Mouse (Mus musculus): Measurements from ENCODE around the gene Slc1a3. TPM values are rescaled to one million over a fixed set of nuclear protein-coding genes. Genes with fewer than 3 reads are reported as not detected.

Slc1a3 gene
- polyA plus RNA-seq, 1 experiment from 2014 or later, result 8.5 TPM

DNA sequence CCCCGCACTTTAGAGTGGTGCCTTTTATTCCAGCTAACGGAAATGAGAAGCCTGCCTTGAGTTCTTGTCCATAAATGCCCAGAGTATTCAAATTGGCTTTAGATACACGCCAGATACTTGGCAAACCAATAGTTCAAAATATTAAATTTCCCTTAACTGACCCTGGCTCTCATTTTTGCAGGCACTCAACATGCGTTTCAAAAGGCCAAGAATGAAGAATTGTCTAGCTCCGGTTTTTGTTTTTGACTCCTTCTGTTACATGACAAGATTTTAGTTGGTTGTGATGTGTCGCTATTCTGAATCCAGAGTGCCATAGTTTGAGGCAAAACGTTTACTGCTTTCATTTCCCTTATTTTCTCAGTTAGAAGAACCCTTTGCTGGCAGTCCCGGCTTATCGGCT lies 28.1 kb downstream of the Slc1a3 start:
- Histone ChIP-seq H3K9ac (ENCODE audit: low read depth, low read length) (no peak overlapping the region), H3K9me3 (replicated peaks; ENCODE audit: low read length) (no peaks in the 10 kb centered on the region), H3K27ac (no peak overlapping the region), H3K4me1 (replicated peaks; ENCODE audit: insufficient read depth, low read length) (no peaks in the 10 kb centered on the region), H3K4me3 (replicated peaks; ENCODE audit: low read depth, low read length) (no peak overlapping the region), H3K4me2 (ENCODE audit: low read length) (no peak overlapping the region), H3K36me3 (ENCODE audit: insufficient read depth, low read length) (no peaks in the 10 kb centered on the region), H3K27me3 (ENCODE audit: insufficient read depth, low read length) (no peaks in the 10 kb centered on the region)
- TF ChIP-seq CTCF (IDR thresholded peaks at IDR 0.05; ENCODE audit: low read depth), result no peak
- DNase-seq (ENCODE audit: low spot score), result no peak
- WGBS, result 92% methylated on average over 9 of the region's 9 CpGs
- ATAC-seq (replicated peaks; ENCODE audit: low FRiP score, low read depth), result no peak

DNA sequence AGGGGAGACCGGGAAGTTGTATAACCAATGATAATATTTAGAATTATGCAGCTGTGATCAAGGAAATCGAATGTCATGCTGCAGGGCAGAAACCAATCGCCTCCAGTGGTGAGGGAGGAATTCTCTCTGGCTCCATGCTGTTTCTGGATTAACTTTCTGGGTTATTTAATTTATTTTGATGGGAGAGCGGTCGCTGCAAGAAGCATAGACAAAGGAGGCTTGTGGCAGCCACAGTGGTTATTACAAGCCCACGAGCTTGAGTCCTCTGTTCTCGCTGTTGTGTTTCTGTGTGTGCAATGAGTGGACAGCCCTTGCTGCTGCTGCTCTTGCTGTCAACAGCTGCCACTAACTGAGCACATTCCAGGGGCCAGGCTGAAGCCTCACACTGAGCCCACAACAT lies 28.6 kb downstream of the Slc1a3 start:
- no peak for TF ChIP-seq CTCF (IDR thresholded peaks at IDR 0.05; ENCODE audit: low read depth)
- no peaks in the 10 kb centered on the region for H3K36me3 ChIP-seq (ENCODE audit: insufficient read depth, low read length)
- H3K9me3 ChIP-seq (replicated peaks; ENCODE audit: low read length), result no peaks in the 10 kb centered on the region
- no peak overlapping the region for H3K4me2 ChIP-seq (ENCODE audit: low read length)
- H3K9ac ChIP-seq (ENCODE audit: low read depth, low read length), result no peak overlapping the region
- no peak overlapping the region for H3K27ac ChIP-seq
- no peak for DNase-seq (ENCODE audit: low spot score)
- H3K27me3 ChIP-seq (ENCODE audit: insufficient read depth, low read length), result no peaks in the 10 kb centered on the region
- H3K4me3 ChIP-seq (replicated peaks; ENCODE audit: low read depth, low read length), result no peak overlapping the region
- no peak for ATAC-seq (replicated peaks; ENCODE audit: low FRiP score, low read depth)
- H3K4me1 ChIP-seq (replicated peaks; ENCODE audit: insufficient read depth, low read length), result no peaks in the 10 kb centered on the region
- 90% methylated on average over 7 of the region's 7 CpGs for WGBS

DNA sequence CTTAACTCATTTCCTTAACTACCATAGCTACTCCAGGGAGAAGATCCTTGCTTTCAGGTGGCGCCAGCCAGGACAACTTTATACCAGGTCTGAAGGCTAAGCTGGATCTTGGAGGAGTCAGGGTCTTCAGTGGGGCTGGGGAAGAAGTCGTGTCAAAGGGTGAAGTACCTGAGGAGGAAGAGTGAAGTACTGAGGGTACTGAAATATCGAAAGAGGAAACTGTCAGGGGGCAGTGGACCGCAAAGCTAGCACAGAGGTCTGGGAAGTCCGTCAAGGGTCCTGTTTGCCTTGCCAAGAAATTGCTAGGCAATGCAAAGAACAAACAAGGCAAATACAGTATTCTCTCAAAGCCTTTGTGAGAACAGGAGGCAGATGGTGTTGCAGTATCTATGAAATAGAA lies 29.6 kb downstream of the Slc1a3 start:
- no peak for ATAC-seq (replicated peaks; ENCODE audit: low FRiP score, low read depth)
- no peak overlapping the region for H3K27ac ChIP-seq
- WGBS, result 73% methylated on average over 5 of the region's 5 CpGs
- no peak overlapping the region for H3K4me3 ChIP-seq (replicated peaks; ENCODE audit: low read depth, low read length)
- no peak overlapping the region for H3K9ac ChIP-seq (ENCODE audit: low read depth, low read length)
- H3K36me3 ChIP-seq (ENCODE audit: insufficient read depth, low read length), result no peaks in the 10 kb centered on the region
- H3K27me3 ChIP-seq (ENCODE audit: insufficient read depth, low read length), result no peaks in the 10 kb centered on the region
- DNase-seq (ENCODE audit: low spot score), result no peak
- H3K9me3 ChIP-seq (replicated peaks; ENCODE audit: low read length), result no peaks in the 10 kb centered on the region
- H3K4me2 ChIP-seq (ENCODE audit: low read length), result no peak overlapping the region
- no peak for TF ChIP-seq CTCF (IDR thresholded peaks at IDR 0.05; ENCODE audit: low read depth)
- H3K4me1 ChIP-seq (replicated peaks; ENCODE audit: insufficient read depth, low read length), result no peaks in the 10 kb centered on the region

DNA sequence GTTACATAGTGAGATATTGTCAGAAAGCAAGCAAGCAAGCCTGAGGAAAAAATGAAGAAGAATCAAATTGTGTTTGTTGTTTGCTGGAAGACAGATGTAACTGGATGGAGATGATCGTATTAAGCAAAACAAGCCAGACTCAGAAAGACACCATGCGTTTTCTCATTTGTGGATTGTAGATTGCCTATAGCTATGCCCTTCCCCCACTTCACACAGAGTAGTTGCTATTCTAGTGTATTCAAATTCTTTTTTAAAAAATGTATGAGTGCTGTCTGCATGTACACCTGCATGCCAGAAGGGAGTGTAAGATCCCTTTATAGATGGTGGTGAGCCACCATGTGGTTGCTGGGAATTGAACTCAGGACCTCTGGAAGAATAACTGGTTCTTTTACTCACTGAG lies 33.6 kb downstream of the Slc1a3 start:
- no peaks in the 10 kb centered on the region for H3K36me3 ChIP-seq (ENCODE audit: insufficient read depth, low read length)
- DNase-seq (ENCODE audit: low spot score) (no peak), ATAC-seq (replicated peaks; ENCODE audit: low FRiP score, low read depth) (no peak)
- no peak overlapping the region for H3K4me3 ChIP-seq (replicated peaks; ENCODE audit: low read depth, low read length)
- no peaks in the 10 kb centered on the region for H3K4me1 ChIP-seq (replicated peaks; ENCODE audit: insufficient read depth, low read length)
- no peaks in the 10 kb centered on the region for H3K27me3 ChIP-seq (ENCODE audit: insufficient read depth, low read length)
- TF ChIP-seq CTCF (IDR thresholded peaks at IDR 0.05; ENCODE audit: low read depth), result no peak
- H3K9ac ChIP-seq (ENCODE audit: low read depth, low read length), result no peak overlapping the region
- 91% methylated on average over 2 of the region's 2 CpGs for WGBS
- no peak overlapping the region for H3K27ac ChIP-seq
- no peak overlapping the region for H3K4me2 ChIP-seq (ENCODE audit: low read length)
- no peaks in the 10 kb centered on the region for H3K9me3 ChIP-seq (replicated peaks; ENCODE audit: low read length)

DNA sequence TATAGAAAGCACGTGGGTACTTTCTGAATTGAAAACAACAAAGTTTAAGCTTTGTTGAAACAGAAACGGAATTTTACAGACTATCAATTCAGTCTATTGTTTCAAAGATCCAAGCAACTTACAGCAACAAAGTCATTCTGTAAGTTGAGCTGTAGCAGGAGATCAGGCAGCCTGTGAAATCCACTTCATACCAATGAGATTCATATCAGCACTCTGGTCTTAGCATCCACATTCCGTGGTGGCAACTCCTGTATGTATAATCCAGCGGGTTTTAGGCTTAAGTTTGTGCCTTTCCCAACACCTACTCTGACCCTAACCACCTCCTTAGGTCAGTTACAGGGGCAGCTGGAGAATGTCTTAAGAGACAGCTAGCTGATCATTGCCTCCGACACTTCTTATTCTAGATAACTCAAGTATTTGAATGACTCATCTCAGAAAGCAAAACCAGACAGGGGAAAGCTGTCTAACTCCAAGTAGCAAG lies 34.3 kb downstream of the Slc1a3 start:
- H3K36me3 ChIP-seq (ENCODE audit: insufficient read depth, low read length), result no peaks in the 10 kb centered on the region
- no peak overlapping the region for H3K4me2 ChIP-seq (ENCODE audit: low read length)
- ATAC-seq (replicated peaks; ENCODE audit: low FRiP score, low read depth), result no peak
- TF ChIP-seq CTCF (IDR thresholded peaks at IDR 0.05; ENCODE audit: low read depth), result no peak
- H3K4me1 ChIP-seq (replicated peaks; ENCODE audit: insufficient read depth, low read length), result no peaks in the 10 kb centered on the region
- no peak overlapping the region for H3K27ac ChIP-seq
- no peak for DNase-seq (ENCODE audit: low spot score)
- no peaks in the 10 kb centered on the region for H3K27me3 ChIP-seq (ENCODE audit: insufficient read depth, low read length)
- H3K4me3 ChIP-seq (replicated peaks; ENCODE audit: low read depth, low read length), result no peak overlapping the region
- H3K9me3 ChIP-seq (replicated peaks; ENCODE audit: low read length), result no peaks in the 10 kb centered on the region
- 49% methylated on average over 5 of the region's 5 CpGs for WGBS
- H3K9ac ChIP-seq (ENCODE audit: low read depth, low read length), result no peak overlapping the region

DNA sequence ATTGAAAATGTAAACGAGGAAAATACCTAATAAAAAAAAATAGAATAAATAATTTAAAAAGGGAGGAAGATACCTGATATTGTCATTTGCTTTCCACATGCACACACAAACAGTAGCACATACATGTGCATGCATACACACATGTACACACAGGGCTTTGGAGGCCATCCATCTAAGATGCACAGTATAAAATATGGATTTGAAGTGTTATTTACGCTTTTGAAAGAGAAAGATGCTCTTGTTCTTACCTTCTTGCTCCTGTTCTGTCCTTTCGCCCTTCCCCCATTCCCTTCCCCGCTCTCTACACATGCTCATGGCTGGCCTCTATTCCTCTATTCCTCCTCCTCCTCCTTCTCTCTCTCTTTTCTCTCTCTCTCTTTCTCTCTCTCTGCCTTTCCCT lies 34.9 kb downstream of the Slc1a3 start:
- Histone ChIP-seq H3K36me3 (ENCODE audit: insufficient read depth, low read length) (no peaks in the 10 kb centered on the region), H3K27ac (no peak overlapping the region), H3K27me3 (ENCODE audit: insufficient read depth, low read length) (no peaks in the 10 kb centered on the region), H3K4me2 (ENCODE audit: low read length) (no peak overlapping the region), H3K4me1 (replicated peaks; ENCODE audit: insufficient read depth, low read length) (no peaks in the 10 kb centered on the region), H3K9me3 (replicated peaks; ENCODE audit: low read length) (no peaks in the 10 kb centered on the region), H3K9ac (ENCODE audit: low read depth, low read length) (no peak overlapping the region), H3K4me3 (replicated peaks; ENCODE audit: low read depth, low read length) (no peak overlapping the region)
- WGBS, result 94% methylated on average over 4 of the region's 4 CpGs
- no peak for DNase-seq (ENCODE audit: low spot score)
- no peak for ATAC-seq (replicated peaks; ENCODE audit: low FRiP score, low read depth)
- TF ChIP-seq CTCF (IDR thresholded peaks at IDR 0.05; ENCODE audit: low read depth), result no peak

DNA sequence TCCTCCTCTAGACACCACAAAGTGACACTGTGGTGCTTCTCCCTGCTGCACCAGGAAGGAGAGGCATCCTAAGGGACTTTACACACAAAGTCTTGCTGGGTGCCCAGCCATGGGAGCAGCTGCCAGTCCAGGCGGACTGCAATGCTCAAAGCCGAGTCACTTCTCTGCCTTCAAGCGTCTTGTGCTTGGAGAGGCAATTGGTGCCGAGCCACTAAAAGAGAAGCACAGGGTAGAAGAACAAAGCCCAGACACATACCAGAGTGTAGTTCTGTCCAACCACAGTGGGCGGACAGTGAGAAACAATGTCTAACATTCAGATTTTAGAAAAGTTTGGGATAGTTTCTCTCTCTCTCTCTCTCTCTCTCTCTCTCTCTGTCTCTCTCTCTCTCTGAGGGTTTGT lies 38.0 kb downstream of the Slc1a3 start:
- no peaks in the 10 kb centered on the region for H3K36me3 ChIP-seq (ENCODE audit: insufficient read depth, low read length)
- no peak overlapping the region for H3K4me2 ChIP-seq (ENCODE audit: low read length)
- DNase-seq (ENCODE audit: low spot score) (no peak), ATAC-seq (replicated peaks; ENCODE audit: low FRiP score, low read depth) (no peak)
- no peaks in the 10 kb centered on the region for H3K9me3 ChIP-seq (replicated peaks; ENCODE audit: low read length)
- no peak overlapping the region for H3K27ac ChIP-seq
- no peaks in the 10 kb centered on the region for H3K4me1 ChIP-seq (replicated peaks; ENCODE audit: insufficient read depth, low read length)
- H3K27me3 ChIP-seq (ENCODE audit: insufficient read depth, low read length), result no peaks in the 10 kb centered on the region
- H3K9ac ChIP-seq (ENCODE audit: low read depth, low read length), result no peak overlapping the region
- WGBS, result 85% methylated on average over 5 of the region's 5 CpGs
- H3K4me3 ChIP-seq (replicated peaks; ENCODE audit: low read depth, low read length), result no peak overlapping the region
- TF ChIP-seq CTCF (IDR thresholded peaks at IDR 0.05; ENCODE audit: low read depth), result no peak
